Mouse (Mus musculus) lung, adult 2 months (tissue): ENCODE data around the gene Fez2.

Experiments used
- CTCF ChIP-seq: fragments of 200-500 bp; IDR thresholded peaks from 2 replicates; pipeline ENCODE4 v1.5.1; 2011; ENCODE audit warnings: mild to moderate bottlenecking, low read length, control low read depth; ENCODE audit not compliant: insufficient read depth
- POLR2A ChIP-seq: fragments of 200-500 bp; IDR thresholded peaks from 2 replicates; pipeline ENCODE4 v1.6.1; 2011; ENCODE audit warnings: low read depth, mild to moderate bottlenecking, control low read depth, low read length, borderline replicate concordance; ENCODE audit errors: extremely low read depth

GRCm38 (mm10) chr17:78444826-78445225, 26.9 kb upstream of the Fez2 start:
- TF ChIP-seq CTCF (no peak), POLR2A (no peak)
